Mouse (Mus musculus) kidney, adult 2 months (tissue): ENCODE data around the gene Rad51b. TPM values are rescaled to one million over a fixed set of nuclear protein-coding genes. Genes with fewer than 3 reads are reported as not detected.

ENCODE experiments used
- DNase-seq: peaks from one replicate; pipeline ENCODE4 v3.0.0; 2021
- H3K27ac ChIP-seq: fragments of 200-500 bp; 2 replicates; pipeline ENCODE4 v1.5.1; 2012; ENCODE audit warnings: low read depth, low read length, control low read depth, inconsistent platforms; ENCODE audit not compliant: insufficient read depth
- H3K27me3 ChIP-seq: fragments of 200-500 bp; replicated peaks from 2 replicates; pipeline ENCODE4 v1.6.1; 2012; ENCODE audit warnings: mild to moderate bottlenecking, moderate library complexity, low read length, inconsistent platforms; ENCODE audit not compliant: control insufficient read depth, insufficient read depth
- H3K36me3 ChIP-seq: fragments of 200-500 bp; 2 replicates; pipeline ENCODE4 v1.6.1; 2012; ENCODE audit warnings: mild to moderate bottlenecking, moderate library complexity, low read length, inconsistent platforms; ENCODE audit not compliant: control insufficient read depth, insufficient read depth
- H3K4me1 ChIP-seq: fragments of 200-500 bp; 2 replicates; pipeline ENCODE4 v1.6.1; 2011; ENCODE audit warnings: low read length; ENCODE audit not compliant: control insufficient read depth, insufficient read depth
- H3K4me3 ChIP-seq: fragments of 200-500 bp; 2 replicates; pipeline ENCODE4 v1.5.1; 2011; ENCODE audit warnings: mild to moderate bottlenecking, low read depth, low read length, control low read depth; ENCODE audit not compliant: insufficient read depth
- CTCF ChIP-seq: fragments of 200-500 bp; conservative IDR thresholded peaks from 2 replicates; pipeline ENCODE4 v1.5.1; 2011; ENCODE audit warnings: low read depth, mild to moderate bottlenecking, control low read depth, low read length, moderate library complexity, mixed read lengths; ENCODE audit not compliant: insufficient read depth, insufficient read length
- POLR2A ChIP-seq: fragments of 200-500 bp; IDR thresholded peaks from one replicate; pipeline ENCODE4 v1.6.1; 2011; ENCODE audit warnings: low read depth, low read length, control low read depth
- WGBS: fragments of 180-500 bp; shearing (Covaris S2); methylation state at CpG from one replicate; pipeline ENCODE4 v1.1.7; 2018; 5-methylcytosine and 5-hydroxymethylcytosine counted together
- polyA plus RNA-seq: library from polyadenylated mRNA; depleted of rRNA; stranded (reverse); fragments of >200 nt; gene quantifications from 2 replicates; pipeline ENCODE4 v1.2.3, GENCODE M21; 2012

Rad51b gene
- polyA plus RNA-seq, 1 experiment = 0.14 TPM

GRCm38 (mm10) chr12:79719091-79719846 is 422.2 kb downstream of the Rad51b start:
- no peaks in the 10 kb centered on the region for H3K27me3 ChIP-seq
- H3K4me1 ChIP-seq = no peaks in the 10 kb centered on the region
- WGBS = 84% methylated on average over 10 of the region's 10 CpGs
- no peak overlapping the region for H3K27ac ChIP-seq
- no peaks in the 10 kb centered on the region for H3K36me3 ChIP-seq
- H3K4me3 ChIP-seq = no peak overlapping the region
- TF ChIP-seq POLR2A (no peak), CTCF (no peak)
- no peak for DNase-seq

GRCm38 (mm10) chr12:79719847-79720201 is 422.7 kb downstream of the Rad51b start:
- Histone ChIP-seq H3K36me3 (no peaks in the 10 kb centered on the region), H3K4me1 (no peaks in the 10 kb centered on the region), H3K27ac (no peak overlapping the region), H3K4me3 (no peak overlapping the region), H3K27me3 (no peaks in the 10 kb centered on the region)
- DNase-seq = no peak
- TF ChIP-seq CTCF (no peak), POLR2A (no peak)
- WGBS = 83% methylated on average over 1 of the region's 1 CpGs

GRCm38 (mm10) chr12:79724875-79725274 is 427.8 kb downstream of the Rad51b start:
- no peak overlapping the region for H3K4me3 ChIP-seq
- no peaks in the 10 kb centered on the region for H3K27me3 ChIP-seq
- no peaks in the 10 kb centered on the region; the same call in 1 of the 2 replicates for H3K36me3 ChIP-seq
- no peaks in the 10 kb centered on the region for H3K4me1 ChIP-seq
- DNase-seq = no peak
- no peak overlapping the region for H3K27ac ChIP-seq
- TF ChIP-seq POLR2A (no peak), CTCF (no peak)

GRCm38 (mm10) chr12:79725711-79726110 is 428.6 kb downstream of the Rad51b start:
- TF ChIP-seq CTCF (no peak), POLR2A (no peak)
- H3K4me1 ChIP-seq = no peaks in the 10 kb centered on the region
- no peaks in the 10 kb centered on the region; the same call in 1 of the 2 replicates for H3K36me3 ChIP-seq
- no peak overlapping the region for H3K27ac ChIP-seq
- no peak overlapping the region for H3K4me3 ChIP-seq
- no peaks in the 10 kb centered on the region for H3K27me3 ChIP-seq
- no peak for DNase-seq

- H3K4me1 ChIP-seq = no peaks in the 10 kb centered on the region
- TF ChIP-seq POLR2A = no peak
- no peak for TF ChIP-seq CTCF
- 64% methylated on average over 2 of the region's 2 CpGs for WGBS
- no peaks in the 10 kb centered on the region; the same call in 1 of the 2 replicates for H3K36me3 ChIP-seq
- no peaks in the 10 kb centered on the region for H3K27me3 ChIP-seq
- DNase-seq = no peak
- no peak overlapping the region for H3K4me3 ChIP-seq
- no peak overlapping the region for H3K27ac ChIP-seq
These were observed 429.0 kb downstream of the Rad51b start for GRCm38 (mm10) chr12:79726116-79726515.

DNA sequence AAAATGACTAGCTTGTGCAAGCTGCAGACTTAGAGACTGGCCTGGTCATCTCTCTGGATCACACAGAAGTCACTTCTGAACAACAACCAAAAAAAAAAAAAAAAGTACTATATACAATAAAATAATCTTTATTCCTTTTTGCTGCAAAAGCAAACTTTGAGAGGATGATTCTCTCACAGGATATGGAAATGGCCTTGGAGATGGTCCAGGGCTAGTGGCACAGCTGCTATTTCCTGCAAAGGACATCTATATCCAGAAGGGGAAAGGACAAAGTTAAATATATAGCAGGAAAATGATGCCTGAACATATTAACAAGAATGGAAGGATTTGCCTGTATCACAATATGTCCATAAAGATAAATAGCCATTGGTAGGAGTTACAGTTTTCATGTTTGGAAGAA is 429.9 kb downstream of the Rad51b start:
- no peak overlapping the region for H3K27ac ChIP-seq
- no peak for DNase-seq

DNA sequence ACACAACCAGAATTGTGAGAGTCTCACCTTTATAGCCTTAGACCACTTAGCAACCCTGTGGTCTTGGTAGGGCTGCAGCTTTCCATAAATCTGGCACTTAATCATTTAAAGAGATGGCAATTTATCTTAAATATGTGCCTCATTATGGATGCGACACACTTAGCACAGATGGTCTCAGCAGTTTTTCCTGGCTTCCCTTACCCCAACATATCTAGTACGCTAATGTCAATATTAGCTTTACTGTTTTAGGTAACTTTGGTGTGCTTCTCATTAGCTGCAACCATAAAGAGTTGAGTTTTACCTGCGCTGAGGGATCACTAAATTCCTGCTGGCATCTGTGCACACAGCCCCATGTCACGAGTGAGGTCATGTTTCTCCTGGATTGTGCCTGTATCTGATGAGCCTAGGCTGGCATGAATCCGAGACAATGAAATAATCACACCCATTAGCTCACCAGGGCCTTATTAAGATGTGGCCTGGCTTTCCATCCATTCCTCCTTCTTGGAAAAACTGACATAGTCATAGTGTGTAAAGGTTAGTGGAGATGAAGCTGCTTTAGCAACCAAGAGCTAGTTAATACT is 432.9 kb downstream of the Rad51b start:
- no peaks in the 10 kb centered on the region for H3K4me1 ChIP-seq
- DNase-seq = no peak
- H3K27me3 ChIP-seq = no peaks in the 10 kb centered on the region
- 94% methylated on average over 5 of the region's 5 CpGs for WGBS
- H3K4me3 ChIP-seq = no peak overlapping the region
- H3K27ac ChIP-seq = no peak overlapping the region
- TF ChIP-seq POLR2A (no peak), CTCF (no peak)
- H3K36me3 ChIP-seq = no peaks in the 10 kb centered on the region; the same call in 1 of the 2 replicates

More for the DNA sequence above, 429.9 kb downstream of the Rad51b start:
- H3K36me3 ChIP-seq = no peaks in the 10 kb centered on the region; the same call in 1 of the 2 replicates
- no peak for TF ChIP-seq CTCF
- TF ChIP-seq POLR2A = no peak
- no peak overlapping the region for H3K4me3 ChIP-seq
- no peaks in the 10 kb centered on the region for H3K27me3 ChIP-seq
- H3K4me1 ChIP-seq = no peaks in the 10 kb centered on the region
